Mouse (Mus musculus): ENCODE measurements around the gene Mfsd4a. TPM values are rescaled to one million over a fixed set of nuclear protein-coding genes. Genes with fewer than 3 reads are reported as not detected.

Mfsd4a gene
- polyA plus RNA-seq, 1 experiment from 2014 or later = 16.0 TPM

- Histone ChIP-seq H3K27me3 (ENCODE audit: control insufficient read depth, insufficient read depth, low read length) (no peaks in the 10 kb centered on the region), H3K36me3 (ENCODE audit: control insufficient read depth, insufficient read depth, low read length) (peaks cover 9% of the 10 kb centered on the region; the same call in 1 of the 2 replicates), H3K9me3 (replicated peaks; ENCODE audit: control insufficient read depth, low read length) (no peaks in the 10 kb centered on the region), H3K9ac (ENCODE audit: low read length) (no peak overlapping the region), H3K4me1 (ENCODE audit: control insufficient read depth, insufficient read depth, low read length) (no peaks in the 10 kb centered on the region), H3K27ac (ENCODE audit: low read length) (no peak overlapping the region), H3K4me3 (replicated peaks; ENCODE audit: low read length) (no peak overlapping the region), H3K4me2 (ENCODE audit: low read depth, low read length) (no peak overlapping the region)
- WGBS = 64% methylated on average over 2 of the region's 2 CpGs
- no peak for ATAC-seq (ENCODE audit: insufficient read depth, low FRiP score)
These were observed 37.3 kb downstream of the Mfsd4a start for GRCm38 (mm10) chr1:132030574-132030973.

DNA sequence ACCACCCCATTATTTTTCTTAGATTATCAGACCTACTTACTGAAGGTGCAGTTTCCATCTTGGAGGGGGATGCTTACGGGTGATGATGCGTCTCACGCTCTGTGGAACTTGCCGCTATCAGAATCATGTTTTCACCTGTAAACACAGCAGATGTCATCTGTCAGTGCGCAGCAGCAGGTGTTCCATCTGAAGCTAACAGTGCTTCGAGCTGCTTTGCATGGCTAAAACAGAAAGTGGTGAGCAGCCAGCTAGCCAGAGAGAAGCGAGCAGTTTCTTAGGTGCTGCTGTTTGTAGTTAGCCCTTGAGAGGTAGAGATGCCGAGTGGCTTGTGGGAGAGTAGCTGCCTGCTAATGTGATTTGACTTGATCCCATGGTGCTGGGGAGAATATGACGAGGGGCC is 39.4 kb downstream of the Mfsd4a start:
- WGBS = 86% methylated on average over 9 of the region's 9 CpGs
- no peaks in the 10 kb centered on the region for H3K27me3 ChIP-seq (ENCODE audit: control insufficient read depth, insufficient read depth, low read length)
- no peak overlapping the region for H3K4me3 ChIP-seq (replicated peaks; ENCODE audit: low read length)
- H3K9ac ChIP-seq (ENCODE audit: low read length) = no peak overlapping the region
- no peak overlapping the region for H3K27ac ChIP-seq (ENCODE audit: low read length)
- peaks cover 9% of the 10 kb centered on the region; the same call in 1 of the 2 replicates for H3K36me3 ChIP-seq (ENCODE audit: control insufficient read depth, insufficient read depth, low read length)
- no peaks in the 10 kb centered on the region for H3K9me3 ChIP-seq (replicated peaks; ENCODE audit: control insufficient read depth, low read length)
- no peak for ATAC-seq (ENCODE audit: insufficient read depth, low FRiP score)
- H3K4me2 ChIP-seq (ENCODE audit: low read depth, low read length) = no peak overlapping the region
- H3K4me1 ChIP-seq (ENCODE audit: control insufficient read depth, insufficient read depth, low read length) = no peaks in the 10 kb centered on the region

DNA sequence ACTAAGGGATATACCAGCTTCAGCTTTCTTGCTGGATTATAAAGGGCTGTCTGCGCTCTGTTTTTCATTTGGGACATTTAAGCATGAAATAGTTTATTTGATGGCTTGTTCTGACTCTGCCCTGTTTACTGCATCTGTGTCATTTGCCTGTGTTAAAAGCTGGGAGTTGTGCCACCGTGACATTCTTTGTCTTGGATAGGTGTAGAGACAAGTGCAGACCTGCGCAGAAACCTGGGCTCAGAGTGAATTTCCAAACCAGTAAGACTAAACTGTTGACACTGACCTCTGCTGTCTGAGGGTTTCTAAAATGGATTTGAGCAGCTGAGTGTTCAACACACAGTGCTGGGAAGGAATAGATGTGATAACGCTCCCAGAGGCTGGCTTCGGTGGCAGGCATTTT is 39.9 kb downstream of the Mfsd4a start:
- no peak for ATAC-seq (ENCODE audit: insufficient read depth, low FRiP score)
- Histone ChIP-seq H3K4me2 (ENCODE audit: low read depth, low read length) (no peak overlapping the region), H3K9me3 (replicated peaks; ENCODE audit: control insufficient read depth, low read length) (no peaks in the 10 kb centered on the region), H3K27ac (ENCODE audit: low read length) (no peak overlapping the region), H3K4me1 (ENCODE audit: control insufficient read depth, insufficient read depth, low read length) (no peaks in the 10 kb centered on the region), H3K9ac (ENCODE audit: low read length) (no peak overlapping the region), H3K27me3 (ENCODE audit: control insufficient read depth, insufficient read depth, low read length) (no peaks in the 10 kb centered on the region), H3K4me3 (replicated peaks; ENCODE audit: low read length) (no peak overlapping the region), H3K36me3 (ENCODE audit: control insufficient read depth, insufficient read depth, low read length) (peaks cover 9% of the 10 kb centered on the region; the same call in 1 of the 2 replicates)
- WGBS = 80% methylated on average over 5 of the region's 5 CpGs

- H3K9me3 ChIP-seq (replicated peaks; ENCODE audit: control insufficient read depth, low read length) = no peaks in the 10 kb centered on the region
- no peaks in the 10 kb centered on the region for H3K27me3 ChIP-seq (ENCODE audit: control insufficient read depth, insufficient read depth, low read length)
- H3K4me1 ChIP-seq (ENCODE audit: control insufficient read depth, insufficient read depth, low read length) = no peaks in the 10 kb centered on the region
- H3K9ac ChIP-seq (ENCODE audit: low read length) = no peak overlapping the region
- H3K36me3 ChIP-seq (ENCODE audit: control insufficient read depth, insufficient read depth, low read length) = peaks cover 9% of the 10 kb centered on the region; the same call in 1 of the 2 replicates
- H3K4me2 ChIP-seq (ENCODE audit: low read depth, low read length) = no peak overlapping the region
- H3K4me3 ChIP-seq (replicated peaks; ENCODE audit: low read length) = no peak overlapping the region
- 87% methylated on average over 11 of the region's 11 CpGs for WGBS
- no peak overlapping the region for H3K27ac ChIP-seq (ENCODE audit: low read length)
- ATAC-seq (ENCODE audit: insufficient read depth, low FRiP score) = no peak; the same call in 1 of the 2 replicates
These were observed 40.8 kb downstream of the Mfsd4a start for GRCm38 (mm10) chr1:132026925-132027646.

GRCm38 (mm10) chr1:132022107-132022506 is 45.8 kb downstream of the Mfsd4a start:
- 77% methylated on average over 3 of the region's 3 CpGs for WGBS
- Histone ChIP-seq H3K9ac (ENCODE audit: low read length) (no peak overlapping the region), H3K4me2 (ENCODE audit: low read depth, low read length) (no peak overlapping the region), H3K4me3 (replicated peaks; ENCODE audit: low read length) (no peak overlapping the region), H3K4me1 (ENCODE audit: control insufficient read depth, insufficient read depth, low read length) (no peaks in the 10 kb centered on the region; the same call in 1 of the 2 replicates), H3K27me3 (ENCODE audit: control insufficient read depth, insufficient read depth, low read length) (no peaks in the 10 kb centered on the region), H3K36me3 (ENCODE audit: control insufficient read depth, insufficient read depth, low read length) (peaks cover 12% of the 10 kb centered on the region), H3K9me3 (replicated peaks; ENCODE audit: control insufficient read depth, low read length) (no peaks in the 10 kb centered on the region), H3K27ac (ENCODE audit: low read length) (no peak overlapping the region)
- no peak for ATAC-seq (ENCODE audit: insufficient read depth, low FRiP score)

DNA sequence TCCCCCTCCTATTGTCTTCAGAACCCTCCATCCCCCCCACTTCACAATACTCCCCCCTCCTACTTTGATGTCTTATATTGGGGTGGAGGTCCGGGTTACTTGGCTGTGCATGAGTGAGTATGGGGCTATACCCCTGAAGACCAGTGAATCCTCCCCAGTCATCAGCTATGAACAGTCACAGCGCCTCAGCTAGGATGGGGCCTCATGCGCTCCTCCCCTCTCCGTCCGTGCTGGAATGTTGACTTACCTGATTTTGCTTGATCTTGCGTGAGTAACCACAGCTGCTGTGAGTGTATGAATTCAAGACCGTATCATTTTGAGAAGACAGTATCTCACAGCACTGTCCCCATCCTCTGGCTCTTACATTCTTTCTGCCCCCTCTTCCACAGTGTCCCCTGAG is 48.0 kb downstream of the Mfsd4a start:
- H3K9me3 ChIP-seq (replicated peaks; ENCODE audit: control insufficient read depth, low read length) = no peaks in the 10 kb centered on the region
- no peak overlapping the region for H3K9ac ChIP-seq (ENCODE audit: low read length)
- ATAC-seq (ENCODE audit: insufficient read depth, low FRiP score) = no peak
- no peaks in the 10 kb centered on the region for H3K27me3 ChIP-seq (ENCODE audit: control insufficient read depth, insufficient read depth, low read length)
- H3K4me1 ChIP-seq (ENCODE audit: control insufficient read depth, insufficient read depth, low read length) = no peaks in the 10 kb centered on the region; the same call in 1 of the 2 replicates
- H3K36me3 ChIP-seq (ENCODE audit: control insufficient read depth, insufficient read depth, low read length) = peaks cover 12% of the 10 kb centered on the region
- no peak overlapping the region for H3K4me3 ChIP-seq (replicated peaks; ENCODE audit: low read length)
- H3K27ac ChIP-seq (ENCODE audit: low read length) = 0 out of 2 replicates have a peak overlapping the region, but pooled peaks have one; percentile 25
- 77% methylated on average over 7 of the region's 7 CpGs for WGBS
- H3K4me2 ChIP-seq (ENCODE audit: low read depth, low read length) = no peak overlapping the region

DNA sequence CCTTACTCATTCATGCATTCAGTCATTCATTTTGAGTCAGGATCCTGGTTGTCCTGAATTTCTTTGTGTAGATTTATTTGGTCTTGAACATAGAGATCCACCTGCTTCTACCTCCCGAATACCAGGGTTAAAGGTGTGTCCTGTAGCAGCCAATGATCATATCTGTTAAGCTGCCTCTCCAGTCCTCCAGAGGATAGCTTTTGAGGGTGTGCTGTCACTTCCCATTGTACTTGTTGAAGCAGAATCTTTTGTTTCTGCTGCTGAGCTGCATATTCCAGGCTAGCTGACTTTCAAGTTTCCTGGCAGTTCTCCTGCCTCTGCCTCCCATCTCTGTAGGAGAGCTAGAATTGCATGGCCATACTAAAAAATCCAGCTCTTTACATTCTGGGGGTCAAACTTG is 51.2 kb downstream of the Mfsd4a start:
- WGBS = 86% methylated on average over 1 of the region's 1 CpGs
- Histone ChIP-seq H3K4me3 (replicated peaks; ENCODE audit: low read length) (no peak overlapping the region), H3K4me1 (ENCODE audit: control insufficient read depth, insufficient read depth, low read length) (no peaks in the 10 kb centered on the region; the same call in 1 of the 2 replicates), H3K27me3 (ENCODE audit: control insufficient read depth, insufficient read depth, low read length) (no peaks in the 10 kb centered on the region), H3K36me3 (ENCODE audit: control insufficient read depth, insufficient read depth, low read length) (peaks cover 12% of the 10 kb centered on the region), H3K27ac (ENCODE audit: low read length) (no peak overlapping the region), H3K9me3 (replicated peaks; ENCODE audit: control insufficient read depth, low read length) (no peaks in the 10 kb centered on the region), H3K4me2 (ENCODE audit: low read depth, low read length) (no peak overlapping the region), H3K9ac (ENCODE audit: low read length) (no peak overlapping the region)
- ATAC-seq (ENCODE audit: insufficient read depth, low FRiP score) = no peak

- Histone ChIP-seq H3K4me1 (ENCODE audit: control insufficient read depth, insufficient read depth, low read length) (peaks cover 7% of the 10 kb centered on the region), H3K9ac (ENCODE audit: low read length) (no peak overlapping the region), H3K27me3 (ENCODE audit: control insufficient read depth, insufficient read depth, low read length) (no peaks in the 10 kb centered on the region), H3K9me3 (replicated peaks; ENCODE audit: control insufficient read depth, low read length) (no peaks in the 10 kb centered on the region), H3K27ac (ENCODE audit: low read length) (no peak overlapping the region), H3K4me3 (replicated peaks; ENCODE audit: low read length) (no peak overlapping the region), H3K4me2 (ENCODE audit: low read depth, low read length) (no peak overlapping the region), H3K36me3 (ENCODE audit: control insufficient read depth, insufficient read depth, low read length) (peaks cover 7% of the 10 kb centered on the region; the same call in 1 of the 2 replicates)
- ATAC-seq (ENCODE audit: insufficient read depth, low FRiP score) = no peak
- WGBS = 91% methylated on average over 1 of the region's 1 CpGs
These were observed 53.1 kb downstream of the Mfsd4a start for GRCm38 (mm10) chr1:132014800-132015199.

DNA sequence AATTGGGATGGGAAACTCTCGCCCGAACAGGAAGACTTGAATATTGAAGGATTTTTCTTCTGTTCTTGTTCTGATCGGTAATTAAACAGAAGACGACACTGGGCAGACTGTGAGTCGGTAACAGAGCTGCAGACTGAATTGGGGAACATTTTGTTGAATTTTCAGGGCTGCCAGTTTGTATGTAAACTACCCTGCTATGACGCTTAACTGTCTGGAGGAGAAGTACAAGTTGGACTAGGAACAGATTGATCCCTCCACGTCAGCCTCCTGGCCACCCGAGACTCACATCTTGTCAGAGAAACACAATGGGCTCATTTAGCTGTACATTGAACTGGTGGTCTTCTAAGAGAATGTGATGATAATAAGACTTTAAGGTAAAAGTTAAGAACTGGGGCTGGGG is 55.0 kb downstream of the Mfsd4a start:
- Histone ChIP-seq H3K27ac (ENCODE audit: low read length) (no peak overlapping the region), H3K4me3 (replicated peaks; ENCODE audit: low read length) (no peak overlapping the region), H3K4me2 (ENCODE audit: low read depth, low read length) (no peak overlapping the region), H3K4me1 (ENCODE audit: control insufficient read depth, insufficient read depth, low read length) (peaks cover 18% of the 10 kb centered on the region), H3K27me3 (ENCODE audit: control insufficient read depth, insufficient read depth, low read length) (no peaks in the 10 kb centered on the region), H3K36me3 (ENCODE audit: control insufficient read depth, insufficient read depth, low read length) (peaks cover 2% of the 10 kb centered on the region; the same call in 1 of the 2 replicates), H3K9me3 (replicated peaks; ENCODE audit: control insufficient read depth, low read length) (no peaks in the 10 kb centered on the region), H3K9ac (ENCODE audit: low read length) (no peak overlapping the region)
- ATAC-seq (ENCODE audit: insufficient read depth, low FRiP score) = no peak
- WGBS = 75% methylated on average over 8 of the region's 8 CpGs

Data from stomach, embryonic 16.5 days (tissue).